Mouse (Mus musculus): ENCODE data around the gene Safb. TPM values are rescaled to one million over a fixed set of nuclear protein-coding genes. Genes with fewer than 3 reads are reported as not detected.

The Safb gene
- polyA plus RNA-seq (2014; fragmentation: Nextera tagmentation; extraction: Ambion mirVana) = 57.9 and 83.5 TPM in 2 replicates

GRCm38 (mm10) chr17:56584257-56585130 is at the start of gene Safb, which contains the start of gene Safb2:
Gene Safb (plus strand): TSS chr17:56584825.
Gene Safb2 (minus strand): TSS chr17:56584585.
- peak within 1 kb of the TSS; percentile 90 for H3K9ac ChIP-seq (ENCODE audit: low read length)
- peaks cover 64% of the 10 kb centered on the region for H3K36me3 ChIP-seq (ENCODE audit: control insufficient read depth, insufficient read depth, low read length)
- H3K4me3 ChIP-seq (ENCODE audit: low read depth, low read length) = peak within 1 kb of the TSS; percentile 89
- peak; percentile 100 for DNase-seq (ENCODE audit: low spot score)
- H3K4me2 ChIP-seq (ENCODE audit: low read length) = peak within 1 kb of the TSS; percentile 86
- H3K27ac ChIP-seq (ENCODE audit: low read depth, low read length) = peak within 1 kb of the TSS; percentile 93
- peaks cover 29% of the 10 kb centered on the region for H3K4me1 ChIP-seq (ENCODE audit: control insufficient read depth, insufficient read depth, low read length)
- H3K9me3 ChIP-seq (replicated peaks; ENCODE audit: control insufficient read depth, low read length) = no peaks in the 10 kb centered on the region
- peak; percentile 95 for ATAC-seq
- H3K27me3 ChIP-seq (replicated peaks; ENCODE audit: control insufficient read depth, insufficient read depth, low read length) = no peaks in the 10 kb centered on the region
- WGBS = under 1% methylated on average over 86 of the region's 101 CpGs

GRCm38 (mm10) chr17:56536192-56536591 is 48.4 kb upstream of the Safb start:
- H3K27ac ChIP-seq (ENCODE audit: low read depth, low read length) = peak overlapping the region; percentile 85
- ATAC-seq (peak; percentile 42; the same call in 1 of the 2 replicates), DNase-seq (ENCODE audit: low spot score) (peak; percentile 80)
- H3K27me3 ChIP-seq (replicated peaks; ENCODE audit: control insufficient read depth, insufficient read depth, low read length) = no peaks in the 10 kb centered on the region
- no peaks in the 10 kb centered on the region for H3K36me3 ChIP-seq (ENCODE audit: control insufficient read depth, insufficient read depth, low read length)
- H3K9me3 ChIP-seq (replicated peaks; ENCODE audit: control insufficient read depth, low read length) = no peaks in the 10 kb centered on the region
- peaks cover 31% of the 10 kb centered on the region for H3K4me1 ChIP-seq (ENCODE audit: control insufficient read depth, insufficient read depth, low read length)
- H3K9ac ChIP-seq (ENCODE audit: low read length) = peak overlapping the region; percentile 25; the same call in 1 of the 2 replicates
- no peak overlapping the region for H3K4me2 ChIP-seq (ENCODE audit: low read length)
- WGBS = 14% methylated on average over 14 of the region's 14 CpGs
- no peak overlapping the region for H3K4me3 ChIP-seq (ENCODE audit: low read depth, low read length)

GRCm38 (mm10) chr17:56536874-56537273 is 47.8 kb upstream of the Safb start:
- H3K9ac ChIP-seq (ENCODE audit: low read length) = no peak overlapping the region
- DNase-seq (ENCODE audit: low spot score) = peak; percentile 59
- H3K27me3 ChIP-seq (replicated peaks; ENCODE audit: control insufficient read depth, insufficient read depth, low read length) = no peaks in the 10 kb centered on the region
- H3K4me1 ChIP-seq (ENCODE audit: control insufficient read depth, insufficient read depth, low read length) = peaks cover 31% of the 10 kb centered on the region
- no peak overlapping the region for H3K4me3 ChIP-seq (ENCODE audit: low read depth, low read length)
- H3K27ac ChIP-seq (ENCODE audit: low read depth, low read length) = peak overlapping the region; percentile 85
- no peak overlapping the region for H3K4me2 ChIP-seq (ENCODE audit: low read length)
- ATAC-seq = peak; percentile 51; the same call in 1 of the 2 replicates
- H3K36me3 ChIP-seq (ENCODE audit: control insufficient read depth, insufficient read depth, low read length) = no peaks in the 10 kb centered on the region
- WGBS = 23% methylated on average over 3 of the region's 3 CpGs
- no peaks in the 10 kb centered on the region for H3K9me3 ChIP-seq (replicated peaks; ENCODE audit: control insufficient read depth, low read length)

GRCm38 (mm10) chr17:56537912-56538311 is 46.7 kb upstream of the Safb start:
- ATAC-seq = peak; percentile 44
- H3K4me2 ChIP-seq (ENCODE audit: low read length) = no peak overlapping the region
- no peaks in the 10 kb centered on the region for H3K36me3 ChIP-seq (ENCODE audit: control insufficient read depth, insufficient read depth, low read length)
- H3K4me1 ChIP-seq (ENCODE audit: control insufficient read depth, insufficient read depth, low read length) = peaks cover 31% of the 10 kb centered on the region
- 6% methylated on average over 8 of the region's 8 CpGs for WGBS
- H3K9ac ChIP-seq (ENCODE audit: low read length) = no peak overlapping the region
- DNase-seq (ENCODE audit: low spot score) = peak; percentile 78
- peak overlapping the region; percentile 72 for H3K27ac ChIP-seq (ENCODE audit: low read depth, low read length)
- no peak overlapping the region for H3K4me3 ChIP-seq (ENCODE audit: low read depth, low read length)
- H3K27me3 ChIP-seq (replicated peaks; ENCODE audit: control insufficient read depth, insufficient read depth, low read length) = no peaks in the 10 kb centered on the region
- no peaks in the 10 kb centered on the region for H3K9me3 ChIP-seq (replicated peaks; ENCODE audit: control insufficient read depth, low read length)

GRCm38 (mm10) chr17:56540562-56540975 is 44.1 kb upstream of the Safb start:
- Histone ChIP-seq H3K4me2 (ENCODE audit: low read length) (no peak overlapping the region), H3K27ac (ENCODE audit: low read depth, low read length) (no peak overlapping the region), H3K9ac (ENCODE audit: low read length) (no peak overlapping the region), H3K27me3 (replicated peaks; ENCODE audit: control insufficient read depth, insufficient read depth, low read length) (no peaks in the 10 kb centered on the region), H3K4me3 (ENCODE audit: low read depth, low read length) (no peak overlapping the region), H3K4me1 (ENCODE audit: control insufficient read depth, insufficient read depth, low read length) (peaks cover 30% of the 10 kb centered on the region), H3K36me3 (ENCODE audit: control insufficient read depth, insufficient read depth, low read length) (no peaks in the 10 kb centered on the region), H3K9me3 (replicated peaks; ENCODE audit: control insufficient read depth, low read length) (no peaks in the 10 kb centered on the region)
- DNase-seq (ENCODE audit: low spot score) (no peak), ATAC-seq (no peak)
- WGBS = 45% methylated on average over 6 of the region's 6 CpGs

GRCm38 (mm10) chr17:56542736-56543135 is 41.9 kb upstream of the Safb start:
- ATAC-seq = no peak

GRCm38 (mm10) chr17:56543684-56544224 is 40.9 kb upstream of the Safb start:
- Histone ChIP-seq H3K27me3 (replicated peaks; ENCODE audit: control insufficient read depth, insufficient read depth, low read length) (no peaks in the 10 kb centered on the region), H3K4me3 (ENCODE audit: low read depth, low read length) (no peak overlapping the region), H3K9me3 (replicated peaks; ENCODE audit: control insufficient read depth, low read length) (no peaks in the 10 kb centered on the region), H3K4me1 (ENCODE audit: control insufficient read depth, insufficient read depth, low read length) (peaks cover 19% of the 10 kb centered on the region), H3K27ac (ENCODE audit: low read depth, low read length) (no peak overlapping the region), H3K4me2 (ENCODE audit: low read length) (no peak overlapping the region), H3K36me3 (ENCODE audit: control insufficient read depth, insufficient read depth, low read length) (no peaks in the 10 kb centered on the region), H3K9ac (ENCODE audit: low read length) (no peak overlapping the region)
- DNase-seq (ENCODE audit: low spot score) = no peak
- ATAC-seq = no peak
- 82% methylated on average over 3 of the region's 3 CpGs for WGBS

More at GRCm38 (mm10) chr17:56542736-56543135, 41.9 kb upstream of the Safb start:
- peak; percentile 46 for DNase-seq (ENCODE audit: low spot score)
- Histone ChIP-seq H3K36me3 (ENCODE audit: control insufficient read depth, insufficient read depth, low read length) (no peaks in the 10 kb centered on the region), H3K4me3 (ENCODE audit: low read depth, low read length) (no peak overlapping the region), H3K27ac (ENCODE audit: low read depth, low read length) (peak overlapping the region; percentile 64), H3K9me3 (replicated peaks; ENCODE audit: control insufficient read depth, low read length) (no peaks in the 10 kb centered on the region), H3K4me1 (ENCODE audit: control insufficient read depth, insufficient read depth, low read length) (peaks cover 20% of the 10 kb centered on the region), H3K9ac (ENCODE audit: low read length) (no peak overlapping the region), H3K27me3 (replicated peaks; ENCODE audit: control insufficient read depth, insufficient read depth, low read length) (no peaks in the 10 kb centered on the region), H3K4me2 (ENCODE audit: low read length) (no peak overlapping the region)
- 16% methylated on average over 8 of the region's 8 CpGs for WGBS

- H3K36me3 ChIP-seq (ENCODE audit: control insufficient read depth, insufficient read depth, low read length) = no peaks in the 10 kb centered on the region
- no peaks in the 10 kb centered on the region for H3K27me3 ChIP-seq (replicated peaks; ENCODE audit: control insufficient read depth, insufficient read depth, low read length)
- WGBS = 81% methylated on average over 7 of the region's 7 CpGs
- no peaks in the 10 kb centered on the region for H3K9me3 ChIP-seq (replicated peaks; ENCODE audit: control insufficient read depth, low read length)
- peaks cover 25% of the 10 kb centered on the region for H3K4me1 ChIP-seq (ENCODE audit: control insufficient read depth, insufficient read depth, low read length)
- no peak overlapping the region for H3K4me2 ChIP-seq (ENCODE audit: low read length)
- no peak overlapping the region for H3K27ac ChIP-seq (ENCODE audit: low read depth, low read length)
- no peak overlapping the region for H3K4me3 ChIP-seq (ENCODE audit: low read depth, low read length)
- H3K9ac ChIP-seq (ENCODE audit: low read length) = no peak overlapping the region
- DNase-seq (ENCODE audit: low spot score) = no peak
- no peak for ATAC-seq
Observed at GRCm38 (mm10) chr17:56544699-56545387, 39.8 kb upstream of the Safb start.
